In genomic region chr2:68782268-68783132, GRCm38 (mm10) we compare ENCODE assay signal across 8 mouse cellular contexts.
DNase-seq lines count a peak whose midpoint lies in the region; ATAC-seq and TF ChIP-seq lines count a peak whose summit lies in the region.

No protein-coding gene starts in this region.

- peaks cover 16% of the 10 kb centered on the region for H3K4me1 ChIP-seq in heart, embryonic 10.5 days
- H3K4me1 ChIP-seq in intestine, postnatal 0 days (replicated peaks; ENCODE audit: control insufficient read depth, insufficient read depth, low read length): no peaks in the 10 kb centered on the region

- peak; percentile 74 for DNase-seq in heart, embryonic 10.5 days (ENCODE audit: low spot score)
- no peak for DNase-seq in heart, postnatal 25 days (ENCODE audit: low spot score)
- peak; percentile 14 for DNase-seq in embryo, embryonic 9.5 days (ENCODE audit: extremely low spot score)
- DNase-seq in thymus, postnatal 4 days: peak; percentile 37
- DNase-seq in Muller cell, postnatal 12 days (ENCODE audit: inconsistent ontology term): no peak
- no peak for DNase-seq in testis, postnatal 10 days (ENCODE audit: low spot score)

- ATAC-seq in intestine, postnatal 0 days: no peak

- peak overlapping the region; percentile 49 for H3K4me2 ChIP-seq in intestine, postnatal 0 days (replicated peaks; ENCODE audit: low read depth)

- H3K4me3 ChIP-seq in heart, embryonic 10.5 days: peak overlapping the region; percentile 50
- H3K4me3 ChIP-seq in intestine, postnatal 0 days (ENCODE audit: low read depth, low read length): no peak overlapping the region; the same call in 1 of the 2 replicates
- peak overlapping the region; percentile 6; the same call in 1 of the 2 replicates for H3K4me3 ChIP-seq in macrophage (ENCODE audit: inconsistent target)

- H3K9ac ChIP-seq in intestine, postnatal 0 days (ENCODE audit: low read depth, low read length): no peak overlapping the region

- H3K27me3 ChIP-seq in heart, embryonic 10.5 days (ENCODE audit: insufficient read depth, poor library complexity, severe bottlenecking): no peaks in the 10 kb centered on the region
- H3K27me3 ChIP-seq in intestine, postnatal 0 days (replicated peaks; ENCODE audit: control insufficient read depth, insufficient read depth, low read length): no peaks in the 10 kb centered on the region

- 21% methylated on average over 16 of the region's 16 CpGs for WGBS in heart, embryonic 10.5 days
- 37% methylated on average over 16 of the region's 16 CpGs for WGBS in intestine, postnatal 0 days
- 8% methylated on average over 16 of the region's 16 CpGs for WGBS in macrophage (ENCODE audit: missing documents)

- H3K9me3 ChIP-seq in heart, embryonic 10.5 days: no peaks in the 10 kb centered on the region
- H3K9me3 ChIP-seq in intestine, postnatal 0 days (ENCODE audit: control insufficient read depth): no peaks in the 10 kb centered on the region

- no peak for TF ChIP-seq CTCF in intestine, postnatal 0 days (IDR thresholded peaks at IDR 0.05; ENCODE audit: low read depth)

- no peaks in the 10 kb centered on the region for H3K36me3 ChIP-seq in heart, embryonic 10.5 days
- H3K36me3 ChIP-seq in intestine, postnatal 0 days (ENCODE audit: control insufficient read depth, insufficient read depth): no peaks in the 10 kb centered on the region
- no peaks in the 10 kb centered on the region for H3K36me3 ChIP-seq in macrophage (ENCODE audit: inconsistent target)

- intact Hi-C loops in heart, postnatal 25 days (cut with DNase I): no loop called here

- peak overlapping the region; percentile 79 for H3K27ac ChIP-seq in heart, embryonic 10.5 days
- peak overlapping the region; percentile 28; the same call in 1 of the 2 replicates for H3K27ac ChIP-seq in intestine, postnatal 0 days (ENCODE audit: low read depth, low read length)
- H3K27ac ChIP-seq in macrophage: peak overlapping the region; percentile 47

- no peaks in the 10 kb centered on the region for H3K79me2 ChIP-seq in macrophage (ENCODE audit: inconsistent target)

Comparison
In these comparisons a context has a peak if more than half of its experiments do, and no peak if none do; other contexts are left out.
1. DNase-seq: peak in heart, embryonic 10.5 days (single experiment), embryo, embryonic 9.5 days (single experiment) and thymus, postnatal 4 days (single experiment); none in heart, postnatal 25 days (single experiment), Muller cell, postnatal 12 days (single experiment) and testis, postnatal 10 days (single experiment).
2. H3K27ac ChIP-seq: peak in every context shown above with its lines; median percentile 79 in heart, embryonic 10.5 days; 47 in macrophage; 28 in intestine, postnatal 0 days.